9 mouse cellular contexts compared by ENCODE assay signal in genomic region chr2:4334201-4334600, GRCm38 (mm10).
DNase-seq lines count a peak whose midpoint lies in the region; ATAC-seq and TF ChIP-seq lines count a peak whose summit lies in the region.
"Had no signal": no experiment of that assay in that cellular context is flagged by ENCODE, and none has a peak within 500 bp of the region (broad histone marks: within the 10 kb centered on the region; RNA-seq: fewer than 3 reads in every experiment).

No protein-coding gene starts in this region.

- H3K4me3 ChIP-seq in kidney, adult 2 months (ENCODE audit: insufficient read depth, low read depth, low read length) = no peak overlapping the region
- H3K4me3 ChIP-seq: liver, embryonic 15.5 days had no signal

- H3K27me3 ChIP-seq in kidney, adult 2 months (replicated peaks; ENCODE audit: control insufficient read depth, insufficient read depth, low read length) = no peaks in the 10 kb centered on the region
- H3K27me3 ChIP-seq: liver, embryonic 15.5 days had no signal

- DNase-seq in kidney, adult 2 months = peak; percentile 1
- DNase-seq in kidney, adult 18-20 months = no peak
- peak; percentile 70 for DNase-seq in brain, embryonic 14.5 days (ENCODE audit: low read depth)
- DNase-seq in gastrocnemius, postnatal 36 days = peak; percentile 59 to 68
- peak; percentile 22 to 48 for DNase-seq in lung, adult 18-20 months
- no peak for DNase-seq in left cerebral cortex, adult 11 months (ENCODE audit: low spot score)
- DNase-seq in embryo, embryonic 9.5 days (ENCODE audit: extremely low spot score) = no peak

- 36% methylated on average over 4 of the region's 4 CpGs for WGBS in kidney, adult 2 months

- no peak for ATAC-seq in megakaryocyte progenitor cell, adult 5-6 weeks (replicated peaks; ENCODE audit: poor library complexity)

- no peaks in the 10 kb centered on the region for H3K36me3 ChIP-seq in kidney, adult 2 months (ENCODE audit: control insufficient read depth, insufficient read depth, low read length)
- H3K36me3 ChIP-seq: liver, embryonic 15.5 days had no signal

- no peaks in the 10 kb centered on the region for H3K4me1 ChIP-seq in kidney, adult 2 months (ENCODE audit: control insufficient read depth, insufficient read depth, low read length)
- H3K4me1 ChIP-seq: liver, embryonic 15.5 days had no signal

- no peak overlapping the region for H3K27ac ChIP-seq in kidney, adult 2 months (ENCODE audit: insufficient read depth, low read depth, low read length)
- H3K27ac ChIP-seq: liver, embryonic 15.5 days had no signal

- no peak for TF ChIP-seq POLR2A in kidney, adult 2 months (IDR thresholded peaks at IDR 0.05; ENCODE audit: low read depth, low read length)
- TF ChIP-seq POLR2A in brain, embryonic 14.5 days (IDR thresholded peaks at IDR 0.05; ENCODE audit: borderline replicate concordance, extremely low read depth, insufficient read depth, insufficient read length, poor library complexity, severe bottlenecking) = no peak

- intact Hi-C loops in gastrocnemius, postnatal 36 days (cut with DNase I) = no loop called here

- no peak for TF ChIP-seq CTCF in kidney, adult 2 months (conservative IDR thresholded peaks at IDR 0.05; ENCODE audit: insufficient read depth, insufficient read length, low read depth, low read length)
- no peak for TF ChIP-seq CTCF in brain, embryonic 14.5 days (IDR thresholded peaks at IDR 0.05; ENCODE audit: borderline replicate concordance, extremely low read depth, insufficient read depth, insufficient read length)

Comparison
In these comparisons a context has a peak if more than half of its experiments do, and no peak if none do; other contexts are left out.
1. DNase-seq: peak in kidney, adult 2 months (single experiment), brain, embryonic 14.5 days (single experiment), gastrocnemius, postnatal 36 days (2 of 2) and lung, adult 18-20 months (2 of 2); none in kidney, adult 18-20 months (single experiment), left cerebral cortex, adult 11 months (single experiment) and embryo, embryonic 9.5 days (single experiment).